Mouse (Mus musculus): ENCODE results near the gene Nsun2. TPM values are rescaled to one million over a fixed set of nuclear protein-coding genes. Genes with fewer than 3 reads are reported as not detected.
A peak's percentile ranks its signal among the peaks of the same experiment; 100 is the strongest.
"Not testable (repeated sequence)": the region's sequence is repeated elsewhere in the genome, so short reads cannot be mapped to it uniquely, and the experiment has no call there.

Gene Nsun2
- total RNA-seq, 2 experiments from 2014 or later: 39.5 to 44.5 TPM

GRCm38 (mm10) chr13:69577181-69577834 lies 43.8 kb downstream of the Nsun2 start:
- no peak for DNase-seq
- intact Hi-C loops (cut with DNase I; ENCODE audit: low total_unique reads): no loop called here

GRCm38 (mm10) chr13:69582411-69582810 lies 48.9 kb downstream of the Nsun2 start:
- intact Hi-C loops (cut with DNase I; ENCODE audit: low total_unique reads): no loop called here
- no peak for DNase-seq

GRCm38 (mm10) chr13:69583591-69583990 lies 50.0 kb downstream of the Nsun2 start:
- intact Hi-C loops (cut with DNase I; ENCODE audit: low total_unique reads): no loop called here
- DNase-seq: no peak

GRCm38 (mm10) chr13:69585828-69586227 lies 52.3 kb downstream of the Nsun2 start:
- no peak for DNase-seq
- intact Hi-C loops (cut with DNase I; ENCODE audit: low total_unique reads): no loop called here

GRCm38 (mm10) chr13:69586337-69586736 lies 52.8 kb downstream of the Nsun2 start:
- intact Hi-C loops (cut with DNase I; ENCODE audit: low total_unique reads): no loop called here
- DNase-seq: no peak

- intact Hi-C loops (cut with DNase I; ENCODE audit: low total_unique reads): no loop called here
- no peak for DNase-seq
Observed at GRCm38 (mm10) chr13:69587849-69588248, 54.3 kb downstream of the Nsun2 start.

- no peak for DNase-seq
- intact Hi-C loops (cut with DNase I; ENCODE audit: low total_unique reads): no loop called here
Observed at GRCm38 (mm10) chr13:69588263-69588662, 54.7 kb downstream of the Nsun2 start.

GRCm38 (mm10) chr13:69591338-69591737 lies 57.8 kb downstream of the Nsun2 start:
- intact Hi-C loops (cut with DNase I; ENCODE audit: low total_unique reads): no loop called here
- DNase-seq: no peak

GRCm38 (mm10) chr13:69592226-69592625 lies 58.7 kb downstream of the Nsun2 start:
- DNase-seq: no peak
- intact Hi-C loops (cut with DNase I; ENCODE audit: low total_unique reads): no loop called here

GRCm38 (mm10) chr13:69593453-69593852 lies 59.9 kb downstream of the Nsun2 start:
- DNase-seq: no peak

GRCm38 (mm10) chr13:69594577-69595256 lies 61.2 kb downstream of the Nsun2 start:
- DNase-seq: no peak
- intact Hi-C loops (cut with DNase I; ENCODE audit: low total_unique reads): no loop called here

More at GRCm38 (mm10) chr13:69593453-69593852, 59.9 kb downstream of the Nsun2 start:
- intact Hi-C loops (cut with DNase I; ENCODE audit: low total_unique reads): no loop called here

GRCm38 (mm10) chr13:69595911-69596310 lies 62.4 kb downstream of the Nsun2 start:
- DNase-seq: no peak
- intact Hi-C loops (cut with DNase I; ENCODE audit: low total_unique reads): no loop called here

GRCm38 (mm10) chr13:69596515-69596914 lies 63.0 kb downstream of the Nsun2 start:
- intact Hi-C loops (cut with DNase I; ENCODE audit: low total_unique reads): no loop called here
- DNase-seq: no peak

- intact Hi-C loops (cut with DNase I; ENCODE audit: low total_unique reads): no loop called here
- DNase-seq: no peak
Observed at GRCm38 (mm10) chr13:69598867-69599266, 65.3 kb downstream of the Nsun2 start.

- intact Hi-C loops (cut with DNase I; ENCODE audit: low total_unique reads); DNase-seq: not testable (repeated sequence)
Observed at GRCm38 (mm10) chr13:69600863-69601262, 67.3 kb downstream of the Nsun2 start.

GRCm38 (mm10) chr13:69601321-69601720 lies 67.8 kb downstream of the Nsun2 start:
- intact Hi-C loops (cut with DNase I; ENCODE audit: low total_unique reads): no loop called here
- no peak for DNase-seq

GRCm38 (mm10) chr13:69604670-69605069 lies 71.1 kb downstream of the Nsun2 start:
- no peak for DNase-seq
- intact Hi-C loops (cut with DNase I; ENCODE audit: low total_unique reads): loop anchor here (5.0 kb wide), 1 partner anchor 52 kb away; no protein-coding TSS in a partner anchor

- intact Hi-C loops (cut with DNase I; ENCODE audit: low total_unique reads): loop anchor here (5.0 kb wide), 1 partner anchor 56 kb away; no protein-coding TSS in a partner anchor
- DNase-seq: no peak
Observed at GRCm38 (mm10) chr13:69608734-69609133, 75.2 kb downstream of the Nsun2 start.

GRCm38 (mm10) chr13:69610751-69611397 lies 77.3 kb downstream of the Nsun2 start:
- intact Hi-C loops (cut with DNase I; ENCODE audit: low total_unique reads): no loop called here
- peak; percentile 31 for DNase-seq

- DNase-seq: peak; percentile 99
Observed at GRCm38 (mm10) chr13:69611398-69612174, 78.0 kb downstream of the Nsun2 start, which contains the start of gene Srd5a1. Gene Srd5a1, minus strand, starts transcription at chr13:69611442.

More at GRCm38 (mm10) chr13:69611398-69612174, 78.0 kb downstream of the Nsun2 start, which contains the start of gene Srd5a1:
- intact Hi-C loops (cut with DNase I; ENCODE audit: low total_unique reads): no loop called here

Data from gastrocnemius, postnatal 14 days (tissue).